Mouse (Mus musculus): Measurements from ENCODE around the gene Zbtb20.

The Zbtb20 gene

DNA sequence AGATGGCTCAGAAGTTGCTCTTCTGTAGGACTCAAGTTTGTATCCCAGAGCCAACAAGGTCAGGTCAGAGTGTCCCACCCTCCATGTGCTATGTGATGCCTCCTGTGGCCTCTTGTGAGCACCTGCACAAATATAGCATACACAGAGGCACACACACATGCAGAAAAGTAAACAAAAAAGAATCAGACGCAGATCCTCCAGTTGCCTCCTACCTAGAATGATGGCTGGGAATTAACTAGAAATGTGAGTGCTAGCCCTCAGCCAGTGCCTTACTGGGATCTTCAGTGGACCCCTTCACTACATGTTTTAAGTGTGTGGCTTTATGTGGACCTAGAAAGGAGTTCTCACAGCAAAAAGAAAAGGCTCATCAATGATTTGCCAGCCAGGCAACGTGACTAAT is 621.4 kb downstream of the Zbtb20 start:
- DNase-seq, result no peak

GRCm38 (mm10) chr16:43500132-43500853 is 624.6 kb downstream of the Zbtb20 start:
- peak; percentile 54 for DNase-seq

DNA sequence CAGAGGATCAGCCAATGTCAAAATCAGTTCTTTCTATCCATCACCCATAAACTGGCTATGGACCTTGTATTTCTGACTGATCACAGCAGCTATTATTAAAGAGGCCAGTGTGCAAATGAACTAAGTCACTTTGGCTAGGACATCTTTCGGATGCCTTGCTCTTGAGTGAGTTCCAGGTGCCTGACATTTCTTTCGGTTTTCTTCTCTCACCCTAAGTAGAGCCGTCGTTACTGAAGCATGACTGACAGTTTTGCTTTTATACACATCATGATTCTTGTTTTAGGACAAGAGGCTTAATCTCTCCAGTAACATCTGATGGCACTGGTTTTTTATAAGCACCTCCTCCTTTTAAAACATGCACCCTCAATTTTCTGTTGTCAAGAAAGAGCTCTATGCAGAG is 625.6 kb downstream of the Zbtb20 start:
- no peak for DNase-seq

GRCm38 (mm10) chr16:43502339-43503009 is 626.8 kb downstream of the Zbtb20 start:
- DNase-seq, result no peak

GRCm38 (mm10) chr16:43503010-43503635 is 627.4 kb downstream of the Zbtb20 start:
- peak; percentile 56 for DNase-seq

DNA sequence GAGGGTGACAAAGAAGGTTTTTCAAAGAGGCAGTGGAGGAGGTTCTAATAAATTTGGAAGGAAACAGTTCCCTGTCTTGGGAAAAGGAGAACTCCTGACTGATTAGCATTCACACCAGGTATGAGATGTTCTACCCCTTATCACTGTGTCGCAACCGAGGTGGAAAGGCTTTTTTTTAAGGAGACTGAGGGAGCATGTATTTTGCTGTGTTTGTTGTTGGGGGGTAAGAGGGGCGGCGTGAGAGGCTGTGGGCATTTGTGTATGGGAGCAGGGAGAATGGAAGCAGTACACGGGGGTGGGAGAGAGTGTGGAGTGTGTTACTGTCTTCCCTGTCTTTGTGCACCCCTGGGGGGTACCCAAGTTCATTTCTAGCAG is 627.9 kb downstream of the Zbtb20 start:
- DNase-seq, result peak; percentile 59

DNA sequence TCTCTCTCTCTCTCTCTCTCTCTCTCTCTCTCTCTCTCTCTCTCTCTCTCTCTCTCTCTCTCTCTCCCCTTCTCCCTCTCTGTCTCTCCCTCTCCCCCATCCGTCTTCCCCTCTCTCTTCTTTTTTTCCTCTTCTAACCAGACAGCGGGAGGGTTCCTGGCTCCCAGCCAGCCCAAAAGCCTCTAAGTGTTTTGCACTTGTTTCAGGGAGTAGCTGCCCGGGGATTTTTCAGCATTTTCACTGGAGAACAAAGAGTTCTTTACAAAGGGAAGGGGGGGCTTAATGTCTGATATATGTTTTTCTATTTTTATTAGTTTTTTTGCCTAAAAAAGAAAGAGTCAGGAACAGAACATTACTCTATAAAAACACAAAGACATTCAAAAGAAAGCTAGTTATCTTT is 628.5 kb downstream of the Zbtb20 start:
- DNase-seq, result peak; percentile 82

- DNase-seq, result no peak
Measured at GRCm38 (mm10) chr16:43504556-43504955, 628.9 kb downstream of the Zbtb20 start.

DNA sequence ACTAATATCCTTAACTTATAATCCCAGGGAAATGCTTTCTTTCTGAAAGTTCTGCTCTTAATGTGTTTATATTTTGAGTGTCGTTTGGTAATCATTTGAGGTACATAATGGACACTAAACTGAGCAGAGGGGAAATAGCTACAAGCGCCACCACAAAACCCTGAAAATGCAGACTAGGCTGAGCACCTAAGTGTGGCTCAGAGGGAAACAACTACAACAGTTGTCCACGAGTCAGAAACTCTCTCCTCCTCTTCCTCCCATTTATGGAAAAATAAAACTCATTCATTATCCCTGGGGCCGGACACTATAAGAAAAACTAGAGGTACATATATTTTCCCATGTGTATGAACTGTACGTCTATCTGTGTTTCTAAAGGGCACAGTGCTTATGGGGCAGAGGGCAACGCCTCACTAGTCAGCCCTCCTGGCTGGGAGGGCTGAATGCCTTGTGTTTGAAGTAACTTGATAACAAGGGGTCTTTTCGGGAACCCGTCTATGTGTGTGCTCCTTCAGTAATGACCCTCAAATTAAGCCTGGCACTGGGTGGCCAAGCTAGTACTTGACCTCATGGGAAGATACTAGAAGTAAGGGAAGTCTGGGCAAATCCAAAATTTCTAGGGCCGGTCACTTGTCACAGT is 629.8 kb downstream of the Zbtb20 start:
- DNase-seq, result no peak

- no peak for DNase-seq
Measured at GRCm38 (mm10) chr16:43506189-43506751, 630.6 kb downstream of the Zbtb20 start.

- no peak for DNase-seq
Measured at GRCm38 (mm10) chr16:43506771-43507405, 631.2 kb downstream of the Zbtb20 start.

DNA sequence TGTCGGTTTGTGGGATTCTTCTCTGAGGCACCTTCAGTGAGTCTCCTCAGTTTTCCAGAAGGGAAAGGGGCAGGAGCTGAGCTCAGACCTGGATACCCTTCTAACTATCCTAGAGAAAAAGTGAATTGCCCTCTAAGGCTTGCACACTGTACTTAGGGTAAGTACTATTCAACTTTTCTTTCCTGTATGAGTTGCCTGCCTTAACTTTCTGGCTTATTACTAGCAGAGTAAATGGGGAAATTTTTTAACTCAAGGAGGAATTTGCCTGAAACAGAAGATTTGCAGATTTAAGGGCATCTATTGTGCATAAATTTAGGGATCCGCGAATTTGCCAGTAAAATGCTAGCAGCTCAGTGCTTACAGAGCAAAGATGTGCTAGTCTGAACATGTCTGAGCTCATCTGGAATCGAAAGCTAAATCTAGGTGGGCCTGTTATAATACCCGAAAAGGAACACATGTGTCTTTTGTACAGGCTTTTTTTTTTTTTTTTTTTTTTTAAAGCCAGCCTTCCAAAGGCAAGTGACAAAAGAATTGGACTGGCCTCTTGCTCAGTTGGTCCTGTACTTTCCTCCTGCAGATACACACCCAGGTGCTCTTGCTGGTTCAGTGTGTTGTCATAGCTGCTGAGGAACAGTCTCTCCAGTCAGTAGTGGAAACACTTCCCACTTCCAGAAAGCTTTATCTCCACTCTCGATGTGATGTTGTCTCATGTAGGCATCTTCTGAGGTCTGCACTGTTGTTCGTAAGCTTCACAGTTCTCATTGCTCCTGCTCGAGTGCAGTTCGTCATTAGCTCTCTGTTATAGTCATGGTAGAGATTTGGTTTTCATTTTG is 632.7 kb downstream of the Zbtb20 start:
- no peak for DNase-seq

- DNase-seq, result no peak
Measured at GRCm38 (mm10) chr16:43510516-43510915, 634.8 kb downstream of the Zbtb20 start.

GRCm38 (mm10) chr16:43511531-43511930 is 635.9 kb downstream of the Zbtb20 start:
- DNase-seq, result no peak

DNA sequence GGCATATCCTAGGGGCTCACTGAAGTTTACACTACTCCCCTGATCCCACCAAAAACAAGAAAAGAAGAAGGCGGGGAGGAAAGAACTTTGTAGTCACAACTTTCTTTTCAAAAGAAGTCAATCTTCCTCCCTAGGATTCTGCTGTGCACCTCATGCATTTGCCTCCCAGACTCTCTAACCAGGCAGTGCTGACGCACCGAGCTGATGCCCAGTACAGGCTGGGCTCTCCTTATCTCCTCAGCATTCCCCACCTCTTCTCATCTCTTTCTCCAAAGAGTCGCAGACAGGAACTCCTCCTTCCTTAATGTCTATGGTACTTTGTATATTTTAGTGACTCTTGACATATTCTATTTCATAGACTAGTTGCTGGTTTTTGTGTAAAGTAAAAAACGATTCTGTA is 638.3 kb downstream of the Zbtb20 start:
- DNase-seq, result no peak

DNA sequence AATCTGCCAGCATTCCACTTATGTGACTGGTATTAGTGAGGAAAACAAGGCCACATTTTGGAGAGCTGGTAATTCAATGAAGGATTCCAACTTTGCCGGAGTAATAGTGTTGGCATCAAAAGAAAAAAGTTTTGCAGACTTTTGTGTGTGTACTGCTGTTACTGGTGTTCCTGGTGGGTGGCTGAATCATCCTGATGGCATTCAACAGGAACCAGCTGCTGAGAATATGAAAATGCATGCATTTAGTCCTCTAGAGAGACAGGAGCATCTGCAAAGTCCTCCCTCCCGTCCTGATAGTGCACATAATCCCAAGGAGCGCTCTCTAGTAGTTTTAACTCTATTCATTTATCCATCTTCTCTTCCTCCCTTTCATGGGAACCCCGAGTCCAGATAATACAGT is 639.9 kb downstream of the Zbtb20 start:
- no peak for DNase-seq

DNA sequence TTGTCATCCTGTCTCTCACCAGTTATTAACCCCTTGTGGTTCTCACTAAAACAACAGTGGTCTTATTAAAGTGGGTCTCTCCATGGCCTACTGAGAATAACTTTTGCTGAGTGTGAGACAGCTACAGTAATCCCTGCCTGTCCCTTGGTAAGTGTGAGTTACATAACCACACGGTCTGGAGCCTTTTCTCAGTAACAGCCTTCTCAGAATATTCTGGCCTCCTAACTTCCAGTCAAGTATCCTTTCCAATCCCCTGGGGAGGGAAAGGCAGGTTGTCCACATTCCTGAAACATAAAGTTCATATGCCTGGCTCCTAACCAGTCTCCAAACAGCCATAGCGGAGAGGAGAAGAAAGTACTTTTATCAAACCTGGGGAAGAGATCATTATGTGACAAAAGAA is 644.6 kb downstream of the Zbtb20 start:
- DNase-seq, result no peak

DNA sequence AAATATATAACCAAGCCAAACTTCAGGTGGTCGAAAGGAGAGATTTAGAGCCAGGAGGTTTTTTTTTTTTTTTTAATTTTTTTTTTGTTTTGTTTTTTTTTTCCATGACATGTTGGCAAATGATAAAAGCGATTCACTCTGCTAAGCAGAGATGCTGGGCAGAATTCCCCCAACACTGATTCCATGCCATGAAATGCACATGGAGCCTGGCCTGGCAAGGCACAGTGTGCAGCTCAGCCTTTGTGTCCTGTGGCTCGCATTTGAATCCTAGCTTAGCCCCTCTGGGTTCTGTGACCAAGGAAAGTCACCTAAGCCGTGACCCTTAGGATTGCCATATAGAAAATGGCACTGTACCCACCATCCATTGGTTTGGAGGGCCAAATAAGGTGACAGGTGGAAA is 646.8 kb downstream of the Zbtb20 start:
- no peak for DNase-seq

GRCm38 (mm10) chr16:43524179-43524578 is 648.5 kb downstream of the Zbtb20 start:
- no peak for DNase-seq

- no peak for DNase-seq
Measured at GRCm38 (mm10) chr16:43525624-43526023, 649.9 kb downstream of the Zbtb20 start.

DNA sequence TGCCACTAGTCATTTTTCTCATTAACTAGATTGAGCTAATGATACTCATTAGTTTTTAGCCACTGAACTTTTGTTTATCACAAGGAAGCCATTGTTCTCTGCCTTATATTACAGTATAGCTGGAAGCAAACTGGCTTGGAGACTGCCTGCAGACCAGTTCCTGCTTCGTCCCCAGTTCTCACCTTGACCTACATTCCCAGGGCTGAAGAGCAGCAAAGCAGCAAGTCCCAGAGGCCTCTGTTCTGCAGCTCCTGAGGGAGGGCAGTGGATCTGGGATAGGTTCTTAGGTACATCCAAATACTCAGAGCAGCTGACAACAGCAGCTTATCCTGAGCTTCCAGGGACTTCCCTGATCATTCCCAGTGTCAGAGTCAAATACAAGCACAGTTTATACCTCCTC is 652.6 kb downstream of the Zbtb20 start:
- no peak for DNase-seq

GRCm38 (mm10) chr16:43531328-43531727 is 655.6 kb downstream of the Zbtb20 start:
- no peak for DNase-seq

Measured in cerebellum, adult 11-12 months (tissue).